Mouse (Mus musculus) heart, postnatal 4 days (tissue): ENCODE measurements at regions not wholly inside any gene's neighbourhood (a gene's known extent, or its start where the extent isn't known, plus 50 kb on each side); places are given as distances from the start of the nearest gene placed in this dataset.
A peak's percentile ranks its signal among the peaks of the same experiment; 100 is the strongest.

Experiments
- DNase-seq: peaks from one replicate; pipeline ENCODE4 v3.0.0; 2021

GRCm38 (mm10) chr6:148719062-148719461 is 112.2 kb downstream of the Ipo8 start:
- DNase-seq: no peak

GRCm38 (mm10) chr6:148710406-148710805 is 120.9 kb downstream of the Ipo8 start:
- no peak for DNase-seq

GRCm38 (mm10) chr6:148708389-148708788 is 122.9 kb downstream of the Ipo8 start:
- no peak for DNase-seq

GRCm38 (mm10) chr6:148705711-148706110 is 125.6 kb downstream of the Ipo8 start:
- DNase-seq: peak; percentile 42

GRCm38 (mm10) chr6:148693329-148693728 is 137.9 kb downstream of the Ipo8 start:
- DNase-seq: peak; percentile 18

- peak; percentile 75 for DNase-seq
These were observed 143.5 kb downstream of the Ipo8 start for GRCm38 (mm10) chr6:148687770-148688169.

- DNase-seq: no peak
These were observed 171.1 kb downstream of the Ipo8 start for GRCm38 (mm10) chr6:148660152-148660551.

- DNase-seq: no peak
These were observed 178.1 kb downstream of the Ipo8 start for GRCm38 (mm10) chr6:148653216-148653615.

GRCm38 (mm10) chr6:148652434-148652833 is 178.8 kb downstream of the Ipo8 start:
- DNase-seq: no peak

GRCm38 (mm10) chr6:148647423-148648390 is 183.6 kb downstream of the Ipo8 start:
- DNase-seq: no peak

- no peak for DNase-seq
These were observed 190.7 kb downstream of the Ipo8 start for GRCm38 (mm10) chr6:148640595-148640994.

GRCm38 (mm10) chr6:148634148-148634547 is 190.0 kb upstream of the Tmtc1 start:
- no peak for DNase-seq

GRCm38 (mm10) chr6:148627090-148627605 is 183.0 kb upstream of the Tmtc1 start:
- DNase-seq: no peak

- no peak for DNase-seq
These were observed 179.1 kb upstream of the Tmtc1 start for GRCm38 (mm10) chr6:148623119-148623770.

GRCm38 (mm10) chr6:148620034-148620433 is 175.8 kb upstream of the Tmtc1 start:
- no peak for DNase-seq

- DNase-seq: no peak
These were observed 171.7 kb upstream of the Tmtc1 start for GRCm38 (mm10) chr6:148615931-148616330.

- peak; percentile 9 for DNase-seq
These were observed 171.3 kb upstream of the Tmtc1 start for GRCm38 (mm10) chr6:148615442-148615841.

GRCm38 (mm10) chr6:148608881-148609280 is 164.7 kb upstream of the Tmtc1 start:
- DNase-seq: no peak

GRCm38 (mm10) chr6:148605226-148605625 is 161.0 kb upstream of the Tmtc1 start:
- DNase-seq: no peak

- DNase-seq: no peak
These were observed 160.6 kb upstream of the Tmtc1 start for GRCm38 (mm10) chr6:148604790-148605189.

GRCm38 (mm10) chr6:148603878-148604277 is 159.7 kb upstream of the Tmtc1 start:
- no peak for DNase-seq

- no peak for DNase-seq
These were observed 159.3 kb upstream of the Tmtc1 start for GRCm38 (mm10) chr6:148603460-148603859.

- DNase-seq: no peak
These were observed 158.7 kb upstream of the Tmtc1 start for GRCm38 (mm10) chr6:148602894-148603293.
